Mouse (Mus musculus) brain, embryonic 14.5 days (tissue): Measurements from ENCODE around the gene Arhgef10l.

ENCODE experiments used
- CTCF ChIP-seq: fragments of 200-500 bp; IDR thresholded peaks from 2 replicates; pipeline ENCODE4 v1.5.1; 2012; ENCODE audit warnings: inconsistent platforms, mild to moderate bottlenecking, moderate library complexity, borderline replicate concordance; ENCODE audit not compliant: insufficient read depth, insufficient read length; ENCODE audit errors: extremely low read depth
- POLR2A ChIP-seq: fragments of 200-500 bp; IDR thresholded peaks from 2 replicates; pipeline ENCODE4 v1.6.1; 2012; ENCODE audit warnings: mild to moderate bottlenecking, inconsistent platforms, borderline replicate concordance; ENCODE audit not compliant: poor library complexity, insufficient read depth, insufficient read length, severe bottlenecking; ENCODE audit errors: extremely low read depth

- TF ChIP-seq CTCF (no peak), POLR2A (no peak)
Observed at GRCm38 (mm10) chr4:140467254-140467791, 198.5 kb downstream of the Arhgef10l start.
